Mouse (Mus musculus) ovary, adult 10 weeks (tissue): ENCODE measurements around the gene Bco2. TPM values are rescaled to one million over a fixed set of nuclear protein-coding genes. Genes with fewer than 3 reads are reported as not detected.

ENCODE experiments used
- polyA plus RNA-seq: library from polyadenylated mRNA; stranded (reverse); fragments of 350-450 nt; fragmentation: Illumina TruSeq; extraction: RNeasy Lipid Tissue Mini Kit (QIAGEN cat#74804); gene quantifications from one replicate; pipeline ENCODE4 v1.2.3, GENCODE M21; 2014

The Bco2 gene
- 4.8 TPM for polyA plus RNA-seq

DNA sequence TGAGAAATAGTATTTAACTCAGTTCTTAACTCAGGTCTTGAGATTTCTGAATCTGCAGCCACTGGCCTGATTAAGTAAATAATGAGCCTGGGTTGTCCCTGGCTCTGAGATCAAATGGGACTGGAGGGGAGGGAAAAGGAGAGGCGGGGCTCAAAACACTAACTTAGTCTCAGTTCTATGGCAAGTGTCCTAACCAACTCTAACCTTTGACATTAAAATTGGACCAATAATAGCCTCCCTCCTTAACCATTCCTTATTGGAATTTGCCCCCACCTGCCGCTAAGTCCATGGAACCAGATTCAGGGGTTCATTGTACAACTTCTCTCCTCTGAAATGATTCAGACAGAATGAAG lies at the start of gene Bco2:
Gene Bco2, minus strand, starts transcription at position 88 of the 353 bp plus-strand sequence.

DNA sequence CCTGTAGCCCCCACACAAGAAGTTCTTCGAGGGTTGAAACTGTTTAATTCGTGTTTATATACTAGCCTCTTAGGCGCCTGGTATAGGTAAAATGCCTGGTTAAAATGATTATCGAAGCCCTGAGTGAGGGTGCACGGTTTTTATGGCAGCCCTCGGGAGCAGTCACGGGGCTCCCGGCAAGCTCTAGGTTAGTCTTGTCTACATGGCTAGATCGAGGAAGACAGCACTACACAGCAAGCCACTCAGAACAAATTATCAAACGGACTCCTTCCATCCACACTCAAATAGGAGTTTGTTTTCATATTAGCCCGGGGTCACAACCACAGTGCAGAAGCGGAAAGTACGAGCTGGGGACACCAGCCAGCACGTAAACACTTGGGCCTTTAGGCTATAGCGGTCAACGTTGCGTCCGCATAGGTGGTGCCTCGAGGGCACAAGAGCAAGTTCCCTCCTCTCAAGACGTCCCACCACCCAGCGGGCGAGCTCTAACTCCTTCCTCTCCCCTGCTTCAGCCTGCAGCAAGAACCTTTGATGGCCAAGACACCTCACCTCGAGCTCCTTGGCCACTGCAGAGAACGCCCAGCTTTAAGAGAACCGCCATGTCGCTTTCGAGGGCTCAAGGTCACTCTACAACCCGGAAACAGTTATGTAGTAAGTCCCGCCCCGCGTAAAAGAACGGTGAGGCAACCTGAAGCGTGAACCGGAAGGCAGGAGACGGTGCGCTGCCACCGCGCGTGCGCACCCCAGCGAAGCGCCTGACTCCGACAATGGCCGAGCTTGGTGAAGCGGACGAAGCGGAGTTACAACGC lies 48.4 kb upstream of the Bco2 start, which contains the start of the genes Sdhd and Timm8b:
Gene Sdhd, minus strand, starts transcription at position 624 of the 809 bp plus-strand sequence.
Gene Timm8b, plus strand, starts transcription at position 722 of the 809 bp plus-strand sequence.

DNA sequence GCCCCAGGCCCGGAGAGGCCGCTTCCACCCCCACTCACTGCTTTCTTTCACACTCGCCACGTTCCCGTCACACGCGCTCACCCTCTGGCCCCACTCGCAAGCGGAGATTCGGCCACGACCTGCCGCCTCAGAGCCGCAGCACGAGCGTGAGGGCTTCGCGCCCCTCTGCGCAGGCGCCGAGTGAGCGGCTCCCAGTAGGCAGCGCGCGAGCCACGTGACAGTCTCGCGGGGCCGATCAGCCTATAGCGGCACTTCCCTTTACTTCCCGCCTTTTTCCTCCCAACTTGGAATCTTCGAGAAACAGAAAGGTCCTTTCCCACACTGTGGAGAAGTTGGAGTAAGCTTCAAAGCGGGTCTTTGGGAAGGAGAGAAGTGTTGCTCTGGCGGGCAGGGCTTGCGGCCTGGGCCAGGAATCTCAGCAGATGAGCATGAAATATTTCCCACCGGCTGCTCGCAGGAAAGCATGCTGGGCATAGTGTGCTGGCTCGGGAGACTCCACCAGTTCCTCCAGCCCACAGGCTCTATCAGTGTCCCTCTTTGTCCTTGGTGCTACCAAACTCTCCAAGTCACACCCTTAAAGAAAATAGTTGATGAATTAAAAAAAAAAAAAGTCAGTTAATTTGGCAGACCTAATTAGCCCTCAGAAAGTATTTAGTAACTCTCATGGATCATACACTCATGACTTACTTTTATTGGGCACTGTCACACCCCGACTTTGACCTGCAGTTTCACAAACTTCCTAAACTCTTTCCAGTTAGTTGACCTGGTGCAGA lies 6.3 kb upstream of the Bco2 start, which contains the start of gene Tex12:
Gene Tex12, minus strand, starts transcription at position 181 of the 773 bp plus-strand sequence.

DNA sequence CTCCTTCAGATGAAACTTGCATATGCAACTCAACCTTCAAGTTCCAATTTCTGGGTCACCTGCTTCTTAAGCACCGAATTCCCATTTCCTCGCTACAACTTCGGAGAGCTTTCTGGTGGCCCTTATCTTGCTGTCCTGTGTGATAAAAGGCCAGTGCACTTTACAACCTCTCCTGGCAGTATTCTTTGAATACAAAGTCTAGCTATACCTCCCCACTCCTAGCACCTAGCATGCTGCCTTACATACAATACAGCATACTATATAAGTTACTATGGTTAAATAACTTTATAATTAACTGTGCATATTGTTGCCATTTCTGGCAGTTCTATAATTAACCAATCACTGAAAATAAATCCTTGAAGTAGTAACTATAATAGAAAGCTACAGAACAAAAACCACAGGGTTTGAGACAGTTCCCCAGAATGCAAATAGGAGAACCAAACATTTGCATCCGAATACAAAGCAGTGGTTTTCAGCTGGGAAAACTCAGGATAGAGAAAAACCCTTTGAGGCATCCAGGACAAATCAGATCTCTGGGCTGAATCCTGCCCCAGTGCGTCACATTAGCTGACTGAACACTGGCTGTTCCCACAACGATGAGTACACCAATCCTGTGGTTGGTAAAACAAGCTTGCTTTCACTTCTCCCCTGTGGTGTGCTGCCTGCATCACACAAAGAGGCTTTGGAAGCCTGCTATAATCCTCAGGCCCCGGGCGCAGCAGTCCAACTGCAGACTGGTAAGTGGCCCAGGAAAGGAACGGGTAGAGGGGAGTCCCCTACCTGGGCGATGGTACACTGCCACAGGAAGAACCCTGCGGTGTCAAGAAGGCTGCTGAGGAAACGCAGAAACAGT lies 514 bp downstream of the Bco2 start, which contains the start of gene Il18:
Gene Il18, plus strand, starts transcription at position 587 of the 853 bp plus-strand sequence.

DNA sequence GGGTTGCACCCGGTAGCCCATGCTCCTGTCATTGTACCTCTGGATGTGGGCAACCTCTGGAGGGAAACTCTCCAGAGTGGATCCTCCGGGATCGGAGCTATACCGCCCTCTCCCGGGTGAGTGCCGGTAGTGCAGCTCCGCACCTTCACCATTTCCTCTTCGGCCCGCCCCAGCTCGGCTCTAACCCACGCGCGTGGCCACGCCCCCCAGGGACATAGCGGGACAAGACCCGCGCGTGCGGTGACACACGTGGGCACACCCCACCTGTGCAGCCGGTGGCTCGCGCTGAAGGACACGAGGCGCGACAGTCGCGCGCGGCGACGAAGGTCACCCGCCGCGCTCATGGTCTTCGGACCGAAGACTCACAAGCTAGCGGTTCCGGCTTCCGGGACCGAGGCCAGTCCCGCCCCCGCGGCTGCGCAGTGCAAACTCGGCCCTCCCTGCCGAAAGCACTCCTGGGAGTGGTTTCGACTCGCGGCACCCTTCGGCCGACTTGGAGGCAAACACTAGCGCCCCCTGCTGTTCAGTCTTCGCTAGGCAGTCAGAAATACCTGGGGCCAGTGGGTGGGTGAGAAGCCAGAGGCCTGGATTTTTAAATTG lies 26.6 kb downstream of the Bco2 start, which contains the start of gene Pts:
Gene Pts, minus strand, starts transcription at position 432 of the 600 bp plus-strand sequence.

DNA sequence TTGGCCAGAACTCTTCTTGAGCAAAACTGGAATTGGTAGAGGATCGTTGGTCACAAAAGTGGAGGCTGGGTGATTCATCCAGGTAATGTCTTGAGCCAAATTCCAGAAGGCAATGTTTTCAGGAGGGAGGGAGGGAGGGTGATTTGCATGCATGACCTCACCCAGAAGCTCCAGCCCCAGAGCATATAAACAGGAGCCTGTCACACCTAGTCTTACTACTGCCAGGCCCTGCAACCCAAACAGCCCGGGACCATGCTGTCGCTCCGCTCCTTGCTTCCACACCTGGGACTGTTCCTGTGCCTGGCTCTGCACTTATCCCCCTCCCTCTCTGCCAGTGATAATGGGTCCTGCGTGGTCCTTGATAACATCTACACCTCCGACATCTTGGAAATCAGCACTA lies 60.7 kb downstream of the Bco2 start, which contains the start of gene Plet1:
Gene Plet1, plus strand, starts transcription at position 215 of the 400 bp plus-strand sequence.

Other genes with a start within 250 kb of the Bco2 start
- gene Rpl10-ps3, start 210.2 kb downstream of the Bco2 start, polyA plus RNA-seq, result 272 TPM
- 147 TPM for gene Plet1, start 60.7 kb downstream of the Bco2 start, polyA plus RNA-seq
- 124 TPM for gene Pts, start 26.5 kb downstream of the Bco2 start, polyA plus RNA-seq
- 65.9 TPM for gene Il18, start 354 bp downstream of the Bco2 start, polyA plus RNA-seq
- 2.1 TPM for gene Tex12, start 6.1 kb upstream of the Bco2 start, polyA plus RNA-seq
- 137 TPM for gene Sdhd, start 48.6 kb upstream of the Bco2 start, polyA plus RNA-seq
- 85.1 TPM for gene Timm8b, start 48.7 kb upstream of the Bco2 start, polyA plus RNA-seq
- gene Pih1d2, start 62.1 kb upstream of the Bco2 start, polyA plus RNA-seq, result 10.3 TPM
- gene Nkapd1, start 62.3 kb upstream of the Bco2 start, polyA plus RNA-seq, result 157 TPM
- 84.0 TPM for gene Dlat, start 104.6 kb upstream of the Bco2 start, polyA plus RNA-seq
- gene Dixdc1, start 184.3 kb upstream of the Bco2 start, polyA plus RNA-seq, result 16.8 TPM
- gene 2310030G06Rik, start 191.4 kb upstream of the Bco2 start, polyA plus RNA-seq, result 14.3 TPM
- 6.0 TPM for gene Cryab, start 196.1 kb upstream of the Bco2 start, polyA plus RNA-seq
- not detected for gene Hspb2, start 197.2 kb upstream of the Bco2 start, polyA plus RNA-seq
- 5.1 TPM for gene Fdxacb1, start 213.1 kb upstream of the Bco2 start, polyA plus RNA-seq
- 10.7 TPM for gene Alg9, start 219.8 kb upstream of the Bco2 start, polyA plus RNA-seq
- 61.9 TPM for gene 1110032A03Rik, start 220.3 kb upstream of the Bco2 start, polyA plus RNA-seq